Mouse (Mus musculus): ENCODE data around the gene Vmn1r17.
"Not testable (repeated sequence)": the region's sequence is repeated elsewhere in the genome, so short reads cannot be mapped to it uniquely, and the experiment has no call there.

Gene Vmn1r17

DNA sequence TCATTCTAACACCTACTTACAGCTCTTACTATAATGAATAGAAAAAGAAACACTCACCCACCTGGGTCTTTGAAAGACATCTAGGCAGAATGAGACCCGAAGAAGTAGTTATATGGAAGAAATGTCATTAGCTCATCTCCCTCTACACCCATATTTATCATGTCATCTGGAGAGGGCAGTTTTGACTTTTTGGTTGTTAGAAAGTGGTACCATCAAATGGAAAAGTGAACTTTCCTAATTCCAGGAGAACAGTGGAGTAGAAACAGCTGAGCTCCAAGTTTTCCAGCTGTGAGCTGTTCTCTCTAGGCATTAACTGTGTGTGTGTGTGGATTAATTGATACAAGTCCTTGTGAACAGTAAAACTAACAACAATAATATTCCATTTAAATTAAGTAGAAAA is at the start of gene Vmn1r17:
TSS of gene Vmn1r17 (minus strand) at position 101 of the 400 bp plus-strand sequence.
- DNase-seq (ENCODE audit: low read depth, low spot score), result no peak

- DNase-seq (ENCODE audit: low read depth, low spot score), result not testable (repeated sequence)
These were observed 40.0 kb upstream of the Vmn1r17 start, which contains the start of gene Vmn1r19 for GRCm38 (mm10) chr6:57403480-57403879. Gene Vmn1r19, plus strand, starts transcription at chr6:57403780.

- no peak for DNase-seq (ENCODE audit: low read depth, low spot score)
These were observed 32.2 kb upstream of the Vmn1r17 start, which contains the start of gene Vmn1r18 for GRCm38 (mm10) chr6:57395683-57396082. Gene Vmn1r18, minus strand, starts transcription at chr6:57395783.

DNA sequence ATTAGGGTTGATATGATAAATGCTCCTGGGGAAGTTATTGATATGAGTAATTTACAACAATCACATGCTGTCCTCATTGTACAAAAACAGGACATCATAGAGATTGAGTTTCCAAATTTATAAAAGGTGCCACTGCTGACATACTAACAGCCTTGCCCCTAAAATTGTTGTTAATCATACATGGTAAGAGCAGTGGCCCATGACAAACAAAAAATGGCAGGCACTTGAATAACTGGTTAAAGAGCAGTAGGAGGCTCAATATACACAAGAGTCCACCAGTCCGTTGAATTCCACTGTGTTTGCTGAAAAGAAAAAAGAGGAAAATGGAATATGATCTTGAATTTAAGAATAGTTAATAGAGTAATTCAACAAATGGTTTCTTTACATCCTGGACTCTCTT is 4.0 kb upstream of the Vmn1r17 start:
- no peak for DNase-seq (ENCODE audit: low read depth, low spot score)

DNA sequence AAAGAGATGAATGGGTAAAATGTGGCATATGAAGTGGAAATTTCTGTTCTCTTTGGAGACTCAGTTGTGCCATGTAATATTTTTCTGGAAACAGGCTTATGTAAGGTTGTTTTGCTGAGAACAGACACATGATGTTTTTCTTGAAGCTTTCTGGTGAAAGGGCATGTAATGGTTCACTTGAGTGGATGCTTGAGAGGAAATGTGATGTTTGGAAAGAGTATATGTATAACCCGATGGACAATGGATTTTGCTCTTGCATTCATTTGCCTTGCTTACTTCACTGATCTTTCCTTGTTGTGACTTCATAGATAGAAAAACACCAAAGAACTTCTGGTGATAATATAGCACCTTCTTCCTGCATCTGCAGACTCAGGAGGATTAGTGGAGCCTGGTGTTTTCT is 2.3 kb upstream of the Vmn1r17 start:
- DNase-seq (ENCODE audit: low read depth, low spot score), result not testable (repeated sequence)

GRCm38 (mm10) chr6:57356864-57357263 is 6.7 kb downstream of the Vmn1r17 start:
- DNase-seq (ENCODE audit: low read depth, low spot score), result no peak

DNA sequence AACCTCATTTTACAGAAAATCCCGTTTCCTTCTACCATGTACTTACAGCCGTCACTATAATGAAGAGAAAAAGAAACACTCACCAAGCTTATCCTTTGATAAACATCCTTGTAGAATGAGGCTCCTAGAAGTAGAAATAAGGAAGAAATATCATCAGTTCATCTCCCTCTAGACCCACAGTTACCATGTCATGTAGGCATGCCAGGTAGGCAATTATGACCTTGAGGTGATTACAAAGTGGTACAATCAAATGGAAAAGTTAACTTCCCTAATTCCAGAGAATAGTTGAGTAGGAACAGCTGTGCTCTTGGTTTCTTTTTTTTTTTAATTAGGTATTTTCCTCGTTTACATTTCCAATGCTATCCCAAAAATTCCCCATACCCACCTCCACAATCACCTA is 34.1 kb downstream of the Vmn1r17 start, which contains the start of gene Vmn1r16:
TSS of gene Vmn1r16 (minus strand) at position 101 of the 400 bp plus-strand sequence.
- no peak for DNase-seq (ENCODE audit: low read depth, low spot score)

GRCm38 (mm10) chr6:57326176-57326575 is 37.4 kb downstream of the Vmn1r17 start:
- no peak for DNase-seq (ENCODE audit: low read depth, low spot score)
